Mouse (Mus musculus) right cerebral cortex, adult 2 months (tissue): ENCODE results near the gene Syne3.
A peak's percentile ranks its signal among the peaks of the same experiment; 100 is the strongest.

ENCODE experiments used
- DNase-seq, 2 experiments: peaks; one replicate each; pipeline ENCODE4 v3.0.0; 2021 to 2022; ENCODE audit warnings: low spot score in 2 of 2

Syne3 gene

DNA sequence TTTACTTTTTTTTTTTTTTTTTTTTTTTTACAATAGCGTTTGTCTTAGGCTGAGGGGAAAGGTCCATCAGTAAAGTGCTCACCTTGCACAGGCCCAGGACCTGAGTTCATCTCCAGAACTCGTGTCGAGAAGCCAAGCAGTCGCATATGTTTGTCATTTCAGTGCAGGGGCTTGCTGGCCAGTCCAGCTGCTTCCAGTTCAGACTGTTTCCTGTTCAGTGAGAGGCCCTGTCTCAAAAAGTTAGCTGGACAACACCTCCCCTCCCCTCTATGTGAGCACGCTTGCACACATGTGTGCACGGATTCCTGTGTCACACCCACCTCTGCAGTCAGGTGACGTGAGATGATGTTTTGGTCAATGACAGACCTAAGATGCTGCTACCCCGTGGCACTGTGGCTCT lies 119.5 kb downstream of the Syne3 start:
- no peak for DNase-seq

DNA sequence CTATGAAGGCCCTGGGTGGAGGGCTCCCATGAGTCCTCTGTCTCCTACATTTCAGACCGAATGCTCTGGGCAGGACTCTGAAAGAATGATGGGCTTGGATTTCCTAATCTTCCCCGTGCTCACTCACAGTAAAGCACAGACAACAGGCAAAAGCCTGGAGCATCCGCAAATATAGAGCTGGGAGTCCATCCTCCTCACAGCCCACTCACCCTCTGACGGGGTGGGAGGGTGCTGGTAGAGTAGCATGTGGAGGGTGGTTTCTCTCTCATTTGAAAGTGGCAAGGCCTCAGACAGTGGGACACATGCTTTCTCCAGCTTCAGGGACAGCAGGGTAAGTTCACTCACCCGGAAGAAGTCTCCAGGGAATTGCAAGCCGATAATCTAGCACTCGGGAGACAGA lies 123.5 kb downstream of the Syne3 start:
- DNase-seq: peak in 1 of 2 experiments; percentile 46

DNA sequence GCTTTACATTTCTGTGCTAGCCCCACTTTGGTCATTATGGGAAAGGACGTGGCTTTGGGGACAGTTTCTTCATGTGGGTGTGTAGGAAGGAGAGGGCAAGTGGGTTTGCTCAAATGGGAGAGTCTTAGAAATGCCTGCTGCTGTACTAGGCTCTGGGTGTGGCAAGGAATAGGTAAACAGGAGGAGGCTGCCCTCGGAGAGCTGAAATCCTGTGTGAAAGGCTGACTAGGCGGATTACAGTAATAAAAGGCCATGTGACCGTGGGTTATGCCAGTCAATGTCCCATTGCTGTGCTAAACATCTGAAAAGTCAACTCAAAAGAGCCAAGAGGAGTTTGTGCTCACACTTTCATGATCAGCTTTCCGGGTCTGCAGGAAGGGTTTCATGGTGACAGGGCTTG lies 127.1 kb downstream of the Syne3 start:
- DNase-seq: no peak

DNA sequence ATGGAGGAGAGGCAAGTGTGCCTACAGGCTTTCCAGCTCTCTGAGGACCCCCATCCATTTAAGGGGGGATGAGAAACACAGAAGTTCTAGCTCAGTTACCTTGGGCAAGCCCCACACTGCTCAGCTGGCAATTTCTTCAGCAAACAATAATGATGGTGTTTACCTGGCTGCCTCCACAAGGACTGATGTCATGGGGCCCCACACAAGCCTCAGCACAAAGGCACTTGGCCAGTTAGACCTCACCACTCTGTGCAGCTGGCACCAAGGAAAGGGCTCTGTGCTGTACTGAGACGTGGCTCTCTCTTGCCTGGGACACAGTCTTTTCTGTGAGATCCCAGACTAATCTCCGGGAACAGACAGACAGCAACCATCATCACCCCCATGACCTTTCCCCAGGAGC lies 127.5 kb downstream of the Syne3 start:
- DNase-seq: no peak

DNA sequence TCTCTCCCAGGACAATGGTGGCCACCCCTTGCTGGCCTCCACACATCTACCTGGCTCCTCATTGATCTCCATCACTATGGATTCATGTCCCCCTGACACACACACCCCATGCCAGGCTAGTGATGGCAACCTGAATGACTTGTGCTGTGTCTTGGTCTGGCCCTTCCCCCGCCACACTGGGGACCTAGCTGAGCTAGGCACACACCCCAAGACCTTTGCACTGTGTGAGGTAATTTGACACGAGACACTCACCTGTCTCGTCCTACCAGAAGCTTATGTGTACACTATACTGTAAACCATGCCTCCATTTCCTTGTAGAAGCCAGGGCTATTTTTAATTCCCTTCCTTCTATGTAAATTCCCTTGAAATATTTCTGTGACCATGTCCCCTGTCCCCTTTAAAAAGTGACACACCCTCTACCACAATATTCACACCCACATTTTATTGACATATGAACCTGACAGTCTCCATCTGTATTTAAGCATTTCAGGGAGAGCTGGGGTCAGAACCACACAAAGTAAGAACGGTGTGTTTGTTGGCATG lies 128.0 kb downstream of the Syne3 start:
- DNase-seq: no peak

DNA sequence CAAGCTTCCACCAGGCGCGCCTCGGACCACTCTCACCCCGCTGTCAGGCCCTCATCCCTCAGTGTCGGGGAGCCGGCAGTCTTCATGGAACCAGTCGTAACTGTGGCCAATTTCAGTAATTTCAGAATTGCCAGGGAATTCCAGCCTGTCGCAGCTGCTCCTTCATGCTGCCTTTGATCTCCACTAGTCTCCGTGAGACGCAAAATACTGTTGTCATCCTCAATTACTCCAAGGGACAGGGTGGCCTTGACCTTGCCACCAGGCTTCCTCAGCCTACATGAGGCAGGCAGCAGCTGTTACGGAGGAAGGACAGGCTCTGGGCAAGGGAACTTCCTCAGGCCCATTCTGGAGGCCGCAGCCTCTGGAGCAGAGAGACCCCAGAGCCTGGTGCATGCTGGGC lies 129.2 kb downstream of the Syne3 start:
- no peak for DNase-seq
